Mouse (Mus musculus) left cerebral cortex, adult 11 months (tissue): ENCODE results near the gene Tacc2.
"Not testable (repeated sequence)": the region's sequence is repeated elsewhere in the genome, so short reads cannot be mapped to it uniquely, and the experiment has no call there.

Experiments
- DNase-seq: peaks from one replicate; pipeline ENCODE4 v3.0.0; 2022; ENCODE audit warnings: low spot score

Gene Tacc2

DNA sequence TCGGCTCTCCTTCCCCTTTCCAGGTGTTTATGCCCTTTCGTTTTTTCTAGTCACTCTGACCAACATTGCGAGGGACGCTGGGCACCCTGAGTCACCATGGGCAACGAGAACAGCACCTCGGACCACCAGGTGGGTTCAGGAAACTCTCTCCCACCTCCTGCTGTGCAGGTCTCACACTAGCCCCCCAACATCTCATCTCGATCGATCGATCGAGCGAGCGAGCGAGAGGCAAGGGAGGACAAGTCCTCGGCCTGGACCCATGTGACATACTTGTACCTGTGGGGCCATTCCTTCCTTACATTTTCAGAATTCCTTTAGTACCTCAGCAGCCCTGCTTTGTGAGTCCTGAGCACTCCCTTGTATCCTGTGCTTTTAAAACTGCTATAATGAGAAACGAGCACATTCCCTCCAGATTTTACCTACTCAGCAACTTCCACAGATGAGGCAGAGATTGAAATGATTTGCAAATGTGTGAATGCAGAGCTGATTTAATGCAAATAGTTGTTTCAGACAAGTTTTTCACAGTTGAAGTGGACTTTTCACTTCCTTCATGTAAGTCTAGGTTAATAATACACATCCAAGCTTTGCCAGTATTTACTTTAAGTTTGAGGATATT is at the start of gene Tacc2:
Gene Tacc2 (plus strand): TSS at position 51 of the 616 bp plus-strand sequence.
- DNase-seq: no peak

DNA sequence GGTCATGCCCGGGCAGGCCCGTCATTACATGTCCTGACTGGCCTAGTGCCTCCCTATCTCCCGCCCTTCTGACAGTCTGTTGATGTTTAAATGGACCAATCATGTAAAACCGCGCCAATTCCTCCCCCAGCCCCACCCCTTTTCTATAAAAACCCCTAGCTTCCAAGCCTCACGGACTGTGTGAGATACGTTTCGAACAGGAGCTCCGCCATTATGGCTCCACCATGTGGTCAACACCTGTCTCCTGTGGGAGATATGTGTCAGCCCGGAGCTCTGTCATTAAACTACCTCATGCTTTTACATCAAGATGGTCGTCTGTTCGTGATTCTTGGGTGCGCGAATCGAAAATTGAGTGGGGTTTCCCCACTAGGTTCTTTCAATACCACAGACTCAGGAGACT is 46.1 kb upstream of the Tacc2 start:
- not testable (repeated sequence) for DNase-seq

DNA sequence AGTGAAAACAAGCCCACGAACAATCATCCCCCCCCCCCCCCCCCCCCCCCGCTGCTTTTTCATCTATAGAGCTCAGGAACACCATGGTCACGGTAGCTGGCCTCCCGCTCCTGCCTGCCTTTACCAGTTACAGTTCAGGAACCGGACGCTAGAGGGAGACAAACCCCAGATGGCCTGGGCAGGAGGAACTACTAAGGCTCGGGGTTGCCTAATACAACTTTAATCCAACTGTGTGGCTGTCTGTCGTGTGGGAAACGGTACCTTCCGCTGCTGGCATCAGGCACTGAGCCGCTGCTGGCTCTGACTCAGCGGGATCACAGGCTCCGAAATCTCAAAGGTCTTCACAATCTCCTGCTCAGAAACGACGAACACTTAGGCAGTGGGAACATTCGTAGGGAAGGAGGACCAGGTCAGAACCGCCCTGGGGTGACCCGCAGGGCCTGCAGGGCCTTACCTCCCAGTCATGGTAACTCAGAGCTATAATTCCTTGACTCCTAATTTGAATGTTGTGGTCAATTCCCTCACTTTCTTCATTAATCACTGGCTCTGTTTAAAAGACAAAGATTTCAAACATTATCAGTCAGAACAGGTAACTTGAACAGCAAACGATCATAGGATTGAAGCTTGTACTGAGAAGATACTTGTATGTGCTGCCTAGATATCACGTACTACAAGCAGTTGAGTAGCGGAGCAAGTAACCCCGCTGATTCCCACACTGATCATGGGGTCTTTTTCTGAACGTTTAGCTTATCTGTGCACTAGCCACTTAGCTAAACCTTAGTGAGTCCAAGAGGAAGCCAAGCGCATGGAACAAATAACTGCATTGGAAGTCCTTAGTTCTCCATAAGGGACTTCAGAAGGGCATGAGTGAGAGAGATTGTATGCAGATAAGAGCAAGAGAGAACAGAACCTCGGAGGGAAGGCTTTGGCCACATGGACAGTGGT is 43.6 kb upstream of the Tacc2 start:
- peak; percentile 53 for DNase-seq

DNA sequence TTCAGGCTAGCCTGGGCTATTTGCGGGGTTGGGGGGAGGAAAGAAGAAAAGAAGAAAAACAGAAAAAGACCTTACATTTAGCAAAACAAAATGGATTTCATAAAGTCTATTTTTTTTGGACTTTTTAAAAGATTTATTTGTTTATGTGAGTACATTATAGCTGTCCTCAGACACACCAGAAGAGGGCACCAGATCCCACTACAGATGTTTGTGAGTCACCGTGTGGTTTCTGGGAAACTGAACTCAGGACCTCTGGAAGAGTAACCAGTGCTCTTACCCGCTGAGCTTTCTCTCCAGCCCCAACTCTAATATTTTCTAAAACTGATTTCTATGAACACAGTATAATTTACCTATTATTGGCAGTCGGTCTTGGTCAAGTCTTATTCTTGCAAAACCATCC is 42.1 kb upstream of the Tacc2 start:
- no peak for DNase-seq

DNA sequence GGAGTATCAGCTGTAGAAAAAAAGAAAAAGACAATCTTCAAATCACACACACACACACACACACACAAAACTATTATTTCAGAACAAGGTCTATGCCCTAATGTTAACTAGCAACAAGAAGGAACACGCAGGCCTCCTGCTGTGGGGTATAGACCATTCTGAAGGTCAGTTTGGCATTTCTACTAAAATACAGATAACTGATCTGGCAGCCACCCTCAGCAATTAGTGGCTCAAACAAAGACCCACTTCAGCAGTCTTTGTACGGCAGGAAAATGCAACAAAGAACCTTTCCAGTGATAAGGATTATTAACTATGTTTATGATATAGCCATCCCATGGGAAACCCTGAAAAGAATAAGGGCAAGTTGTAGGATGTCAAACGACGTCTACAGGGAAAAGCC is 40.2 kb upstream of the Tacc2 start:
- DNase-seq: no peak

DNA sequence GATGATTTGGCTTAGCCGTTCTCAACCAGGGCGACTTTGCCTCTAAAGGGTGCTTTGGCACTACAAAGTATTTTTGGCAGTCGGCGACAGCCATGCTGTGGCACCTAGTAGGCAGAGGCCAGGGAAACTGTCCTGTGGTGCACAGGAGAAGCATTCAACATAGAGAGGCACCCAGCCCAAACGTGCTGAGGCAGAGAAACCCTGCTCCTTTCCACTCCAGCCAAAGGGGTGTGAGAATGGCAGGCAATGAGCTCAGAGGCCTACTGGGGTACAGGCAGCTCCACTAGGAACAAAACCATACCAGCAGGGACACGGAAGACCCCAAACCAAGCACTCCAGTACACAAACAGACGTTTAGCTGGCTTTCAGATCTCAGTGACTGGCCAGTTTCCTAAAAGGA is 37.1 kb upstream of the Tacc2 start:
- DNase-seq: no peak

DNA sequence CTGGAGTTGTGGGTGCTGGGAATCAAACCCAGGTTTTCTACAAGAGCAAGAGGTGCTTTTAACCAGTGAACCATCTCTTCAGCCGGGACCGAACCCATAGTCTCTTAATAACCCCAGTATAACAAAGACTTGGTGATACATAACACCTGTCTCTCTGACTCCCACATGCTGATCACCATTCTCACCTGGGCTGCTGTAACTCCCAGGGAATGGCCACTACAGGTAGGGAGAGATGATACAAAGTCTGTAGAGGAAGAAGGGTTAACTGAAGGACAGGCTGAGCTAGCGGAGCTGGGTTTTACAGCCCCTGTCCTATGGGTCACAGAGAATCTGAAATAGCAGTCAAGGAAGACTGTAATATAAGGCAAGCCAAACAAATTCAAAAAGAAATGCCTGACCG is 34.1 kb upstream of the Tacc2 start:
- no peak for DNase-seq

DNA sequence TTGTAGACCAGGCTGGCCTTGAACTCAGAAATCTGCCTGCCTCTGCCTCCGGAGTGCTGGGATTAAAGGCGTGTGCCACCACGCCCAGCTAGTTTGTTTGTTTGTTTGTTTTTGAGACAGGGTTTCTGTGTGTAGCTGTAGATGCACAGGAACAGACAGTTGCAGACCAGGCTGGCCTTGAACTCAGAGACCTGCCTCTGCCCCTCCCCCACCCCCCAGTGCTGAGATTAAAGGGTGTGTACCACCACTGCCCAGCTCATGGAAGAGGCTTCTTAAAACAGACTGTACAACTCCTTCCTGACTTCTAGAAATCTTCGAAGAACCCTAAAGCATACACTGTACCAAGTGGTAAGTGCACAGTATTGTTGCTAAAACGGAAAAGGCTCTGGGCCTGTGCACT is 31.8 kb upstream of the Tacc2 start:
- DNase-seq: no peak

DNA sequence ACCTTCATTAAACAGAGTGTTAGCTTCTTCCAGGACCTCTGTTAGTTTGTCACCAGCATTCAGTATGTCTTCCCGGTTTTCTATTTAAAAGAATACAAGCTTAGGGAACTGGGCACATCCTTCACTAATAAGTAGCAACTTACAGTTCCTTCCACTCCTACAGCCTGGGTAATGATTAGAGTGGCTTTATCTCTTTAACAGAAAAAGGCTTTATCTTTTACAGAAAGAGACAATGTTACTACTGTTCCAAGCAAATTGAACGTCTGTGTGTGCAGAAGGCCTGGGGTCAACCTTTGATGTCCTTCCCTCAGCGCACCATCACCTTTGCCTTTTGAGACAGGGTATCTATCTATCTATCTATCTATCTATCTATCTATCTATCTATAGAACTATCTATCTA is 31.3 kb upstream of the Tacc2 start:
- DNase-seq: no peak

DNA sequence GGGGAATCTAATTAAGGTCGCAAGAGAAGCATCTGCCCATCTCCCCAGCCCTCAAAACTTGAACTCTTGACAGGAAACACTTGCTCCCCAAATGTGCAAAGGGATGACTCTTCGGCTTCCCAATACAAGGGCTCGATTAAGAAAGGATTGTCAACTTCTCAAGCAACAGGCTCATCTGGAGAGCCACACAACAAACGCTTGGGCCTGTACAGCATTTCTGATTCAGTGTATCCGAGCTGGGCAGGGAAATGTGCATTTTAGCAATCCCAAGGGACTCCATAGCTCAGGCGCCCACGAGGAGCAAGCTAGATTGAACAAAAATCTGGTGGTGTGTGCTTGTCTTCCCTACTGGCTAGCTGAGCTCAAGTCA is 30.8 kb upstream of the Tacc2 start:
- no peak for DNase-seq

DNA sequence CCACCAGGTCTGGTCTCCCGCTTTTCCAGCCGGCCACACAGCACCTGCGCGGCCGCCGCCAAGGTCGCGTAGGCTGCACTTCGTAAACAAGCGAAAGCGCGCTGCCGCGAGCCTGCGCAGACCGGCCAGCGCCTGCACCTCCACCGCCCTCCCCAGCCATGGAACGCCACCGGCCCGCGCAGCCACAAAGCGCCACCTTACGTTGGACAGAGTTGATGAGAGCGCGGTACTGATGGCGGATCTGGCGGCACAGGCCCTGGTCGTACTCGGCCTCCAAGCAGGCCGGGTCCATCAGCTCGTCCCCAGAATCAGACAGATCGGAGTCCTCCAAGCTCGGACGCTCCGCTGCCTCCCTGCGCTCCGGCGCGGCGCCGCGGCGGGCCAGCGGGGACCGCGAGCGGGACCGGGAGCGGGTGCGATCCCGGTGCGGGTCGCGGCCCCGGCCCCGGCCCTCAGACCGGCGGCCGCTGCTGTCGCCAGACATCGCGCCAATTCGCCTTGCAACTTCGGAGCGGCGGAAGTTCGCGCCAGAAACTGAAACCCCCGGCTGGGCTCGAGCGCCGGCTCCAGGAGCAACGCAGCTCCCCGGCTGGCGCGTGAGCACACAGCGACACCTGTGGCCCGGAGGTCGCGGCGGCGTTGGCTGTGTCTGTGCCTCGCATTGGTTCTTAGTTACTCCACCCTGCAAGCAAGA is 30.3 kb upstream of the Tacc2 start:
- peak; percentile 78 for DNase-seq

DNA sequence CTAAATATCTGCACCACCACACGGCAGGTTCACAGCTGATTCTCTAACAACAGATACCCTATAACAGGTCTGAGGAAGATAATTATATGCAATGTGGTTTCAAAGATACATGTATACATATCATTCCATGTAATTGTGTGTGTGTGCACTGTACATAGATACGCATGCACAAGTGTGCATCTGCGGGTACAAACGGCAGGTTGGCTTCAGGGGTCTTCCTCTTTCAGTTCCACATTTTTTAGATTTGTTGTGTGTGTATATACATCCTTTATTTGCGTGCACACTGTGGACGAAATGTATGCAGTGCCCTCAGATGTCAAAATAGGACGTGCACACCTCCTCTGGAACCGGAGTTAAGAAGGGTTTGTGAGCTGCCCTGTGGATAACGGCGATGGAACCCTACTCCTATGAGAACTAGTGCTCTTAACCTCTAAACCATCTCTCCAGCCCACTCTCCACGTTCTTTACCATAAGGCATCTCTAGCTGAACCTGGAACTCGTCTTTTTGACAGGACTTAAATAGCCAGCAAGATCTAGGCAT is 29.5 kb upstream of the Tacc2 start:
- no peak for DNase-seq

DNA sequence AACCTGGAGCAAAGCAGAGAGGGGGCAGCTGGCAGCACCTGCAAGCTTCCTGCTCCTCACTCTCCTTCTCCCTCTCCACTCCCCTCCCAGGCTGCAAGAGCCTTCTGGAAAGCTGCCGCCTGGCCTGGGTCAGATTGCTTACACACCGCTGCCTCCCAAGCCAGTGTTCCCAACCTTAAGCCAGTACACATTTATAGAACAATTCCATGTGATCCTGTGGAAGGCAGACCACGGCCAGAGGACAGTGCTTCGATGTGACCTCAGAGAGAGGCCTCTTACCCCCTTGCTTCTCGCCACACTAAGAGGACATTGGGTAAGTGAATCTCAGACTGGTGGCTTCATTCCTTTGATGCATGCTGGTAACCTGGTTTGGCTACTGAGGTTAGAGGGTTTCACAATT is 24.5 kb upstream of the Tacc2 start:
- no peak for DNase-seq

DNA sequence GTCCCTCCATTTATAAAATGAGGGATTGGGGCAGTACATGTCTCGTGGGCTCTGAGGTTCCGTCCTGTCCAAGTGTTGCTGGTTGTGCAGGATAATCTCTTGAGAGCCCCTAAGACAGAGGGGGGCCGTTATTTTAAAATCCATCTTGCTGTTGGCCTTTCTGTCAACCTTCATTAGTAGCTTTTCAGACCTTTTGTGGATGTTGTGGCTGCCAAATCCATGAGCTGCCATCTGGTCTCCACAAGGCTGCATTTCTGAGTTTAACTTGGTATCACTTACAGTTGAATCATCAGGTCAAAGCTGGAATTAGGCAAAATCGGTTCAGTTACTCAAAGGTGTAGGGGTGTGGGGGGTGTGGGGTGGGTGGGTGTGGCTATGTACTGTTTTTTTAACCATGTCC is 23.9 kb upstream of the Tacc2 start:
- no peak for DNase-seq

DNA sequence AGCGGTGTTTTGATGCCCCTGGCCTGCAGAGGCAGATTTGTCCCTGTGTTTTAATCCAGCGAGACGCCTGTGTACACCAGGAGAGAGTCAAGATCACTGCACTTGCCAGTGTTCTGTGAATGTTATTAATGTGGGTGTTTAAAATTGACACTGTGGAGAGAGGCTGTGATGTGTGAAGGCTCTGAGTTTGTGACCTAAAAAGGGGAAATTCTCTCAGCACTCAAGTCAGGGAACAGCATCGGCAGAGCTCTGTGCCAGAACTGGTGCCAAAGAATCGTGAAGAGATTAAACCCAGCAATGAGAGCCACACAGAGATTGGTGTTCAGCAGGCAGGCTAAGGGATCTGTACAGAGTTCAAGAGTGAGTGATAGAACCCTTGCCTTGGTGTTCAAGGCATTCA is 21.6 kb upstream of the Tacc2 start:
- no peak for DNase-seq

DNA sequence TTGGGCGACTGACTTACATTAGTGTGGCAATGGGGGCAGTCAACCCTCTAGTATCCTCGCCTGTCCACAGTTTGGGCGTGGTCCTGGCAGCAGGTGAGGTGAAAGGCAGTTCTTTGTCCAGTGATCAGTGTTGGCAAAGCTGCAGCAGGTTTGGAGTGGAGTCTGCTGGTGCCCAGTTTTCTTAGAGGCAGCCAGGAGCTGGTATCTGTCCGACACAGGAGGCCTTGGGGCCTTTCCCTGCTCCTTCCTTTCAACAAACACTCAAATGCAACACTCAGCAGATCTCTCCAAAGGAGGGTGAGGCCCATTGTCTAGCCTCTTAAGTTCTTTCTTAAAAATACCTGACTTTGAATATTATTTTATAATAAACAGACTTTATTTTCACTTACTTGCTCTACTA is 18.6 kb upstream of the Tacc2 start:
- DNase-seq: no peak

DNA sequence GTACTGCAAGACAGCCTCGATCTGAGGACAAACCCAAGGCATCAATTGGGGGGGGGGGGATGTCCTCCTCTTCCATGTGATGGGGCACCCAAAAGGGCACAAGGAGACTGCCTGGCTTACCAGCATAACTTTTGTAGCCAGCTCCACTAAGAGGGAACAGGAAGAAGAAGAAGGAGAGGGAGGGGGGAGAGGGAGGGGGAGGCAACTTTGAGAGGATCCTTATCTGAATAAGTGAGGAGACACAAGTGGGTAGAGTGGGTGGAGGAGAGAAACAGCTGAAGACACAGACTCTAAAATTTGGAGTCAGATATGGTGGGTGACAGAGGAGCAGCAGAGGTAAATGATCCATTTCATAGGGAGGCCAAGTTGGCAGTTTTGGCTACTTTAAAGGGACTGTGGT is 16.3 kb upstream of the Tacc2 start:
- no peak for DNase-seq

DNA sequence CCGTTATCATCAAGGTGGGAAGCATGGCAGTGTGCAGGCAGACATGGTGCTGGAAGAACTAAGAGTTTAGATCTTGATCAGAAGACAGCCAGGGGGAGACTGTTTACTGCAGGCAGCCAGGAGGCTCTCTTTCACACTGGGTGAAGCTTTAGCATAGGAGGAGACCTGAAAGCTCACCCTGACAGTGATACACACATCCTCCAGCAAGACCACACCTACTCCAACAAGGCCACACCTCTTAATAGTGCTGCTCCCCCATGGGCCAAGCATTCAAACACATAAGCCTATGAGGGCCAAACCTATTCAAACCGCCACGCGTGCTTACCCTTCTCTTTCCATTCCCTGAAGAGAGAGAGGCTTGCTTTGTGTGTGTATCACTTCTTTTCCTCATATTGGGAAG is 14.0 kb upstream of the Tacc2 start:
- no peak for DNase-seq

DNA sequence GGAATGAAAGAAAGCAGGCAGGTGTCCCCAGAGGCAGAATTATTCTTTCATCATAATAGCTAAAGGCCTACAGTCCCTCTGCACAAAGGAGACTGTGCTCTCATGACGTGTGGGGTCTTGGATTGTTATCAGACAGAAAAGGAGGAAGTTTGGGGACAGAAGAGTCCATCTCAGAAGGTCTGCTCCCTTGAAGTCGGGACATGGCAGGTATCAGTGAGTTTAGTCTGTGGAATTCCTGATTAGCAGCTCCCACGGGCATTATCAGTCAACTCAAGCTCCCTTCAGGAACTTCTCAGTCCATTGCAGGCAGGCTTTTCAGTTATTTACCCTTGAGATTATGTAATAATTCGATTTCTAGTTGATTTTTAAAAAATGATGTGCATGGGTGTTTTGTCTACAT is 13.4 kb upstream of the Tacc2 start:
- no peak for DNase-seq

DNA sequence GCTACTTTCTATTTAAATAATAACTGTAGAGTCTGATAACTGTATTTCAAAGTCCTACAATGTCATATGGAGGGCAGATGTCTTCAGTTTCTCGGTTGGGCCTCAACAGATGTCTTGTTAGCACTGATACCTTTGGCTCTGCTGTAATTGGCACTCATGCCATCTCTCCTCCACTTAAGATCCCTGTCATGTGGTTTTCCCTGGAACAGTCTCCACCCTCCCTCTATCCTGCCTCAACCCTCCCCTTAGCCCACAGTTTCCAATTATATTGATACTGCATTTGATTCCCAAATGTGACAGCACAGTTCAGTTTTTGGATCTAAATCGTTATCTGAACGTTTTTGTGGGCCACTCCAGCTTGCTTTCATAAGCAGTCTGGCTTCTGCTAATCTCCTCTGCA is 12.6 kb upstream of the Tacc2 start:
- no peak for DNase-seq

DNA sequence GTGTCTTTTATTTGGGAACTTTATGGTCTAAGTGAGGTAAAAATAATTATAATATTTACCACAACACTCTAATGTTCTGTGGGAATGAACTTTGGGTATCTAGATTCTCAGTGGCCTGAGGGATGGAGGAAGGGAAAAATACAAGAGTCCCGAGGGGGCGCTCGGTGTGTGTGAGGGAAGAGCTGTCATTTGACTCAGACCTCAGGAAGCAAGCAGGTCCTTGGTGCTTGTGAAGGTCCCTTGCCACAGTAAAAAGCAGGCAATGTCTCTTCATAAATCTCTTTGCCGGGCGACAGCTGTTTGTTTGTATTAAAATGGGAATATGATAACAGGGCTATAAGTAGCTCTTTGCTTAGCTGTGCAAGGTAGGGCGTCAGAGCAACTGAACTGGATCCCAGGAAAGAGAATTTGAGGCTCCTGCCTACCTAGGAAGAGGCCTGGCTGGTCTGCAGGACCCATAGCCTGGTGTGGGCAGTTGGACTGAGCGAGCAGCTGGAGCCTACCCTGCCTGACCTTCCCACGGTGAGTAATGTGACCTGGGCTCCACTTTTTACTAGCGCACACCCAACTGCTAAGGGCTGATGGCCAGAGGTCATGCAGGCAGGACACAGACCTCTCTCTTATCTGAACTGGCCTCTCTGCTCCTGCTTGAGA is 8.3 kb upstream of the Tacc2 start:
- DNase-seq: no peak

DNA sequence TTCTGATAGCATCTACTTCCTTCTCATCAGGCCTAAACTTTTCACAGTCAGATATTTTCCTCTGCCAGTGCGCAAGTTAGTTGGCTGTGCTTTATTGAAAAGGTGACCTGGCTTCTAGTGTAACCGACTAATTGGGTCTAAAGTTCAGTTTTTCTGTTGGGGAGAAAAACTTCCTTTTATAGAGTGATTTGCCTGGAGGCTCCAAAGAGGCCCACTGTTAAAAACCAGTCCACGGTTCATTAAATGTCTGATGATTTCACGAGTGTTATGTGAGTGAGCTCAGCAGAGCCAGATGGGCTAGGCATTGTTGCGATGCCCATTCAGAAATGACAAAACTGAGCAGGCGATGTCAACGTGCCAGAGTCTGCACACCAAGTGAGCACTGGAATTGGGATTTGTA is 6.8 kb upstream of the Tacc2 start:
- no peak for DNase-seq
